Mouse (Mus musculus) forebrain, embryonic 10.5 days (tissue): ENCODE data around the gene Rpl18a. TPM values are rescaled to one million over a fixed set of nuclear protein-coding genes. Genes with fewer than 3 reads are reported as not detected.
A peak's percentile ranks its signal among the peaks of the same experiment; 100 is the strongest.
"Not testable (repeated sequence)": the region's sequence is repeated elsewhere in the genome, so short reads cannot be mapped to it uniquely, and the experiment has no call there.

Experiments
- DNase-seq: peaks from one replicate; pipeline ENCODE4 v3.0.0-alpha.2; 2017; ENCODE audit warnings: low spot score; ENCODE audit errors: extremely low spot score
- H3K27ac ChIP-seq: fragments of 300-500 bp; sonication (generic); 2 replicates; pipeline ENCODE4 v1.5.1; 2016; ENCODE audit warnings: mild to moderate bottlenecking
- H3K27me3 ChIP-seq: fragments of 300-500 bp; sonication (generic); 2 replicates; pipeline ENCODE4 v1.6.1; 2016; ENCODE audit warnings: mild to moderate bottlenecking; ENCODE audit not compliant: poor library complexity, severe bottlenecking
- H3K36me3 ChIP-seq: fragments of 300-500 bp; sonication (generic); replicated peaks from 2 replicates; pipeline ENCODE4 v1.6.1; 2016; ENCODE audit warnings: mild to moderate bottlenecking, moderate library complexity
- H3K4me1 ChIP-seq: fragments of 300-500 bp; sonication (generic); 2 replicates; pipeline ENCODE4 v1.6.1; 2016
- H3K4me3 ChIP-seq: fragments of 300-500 bp; sonication (generic); 2 replicates; pipeline ENCODE4 v1.5.1; 2016; ENCODE audit warnings: mild to moderate bottlenecking, moderate library complexity
- H3K9me3 ChIP-seq: fragments of 300-500 bp; sonication (generic); 2 replicates; pipeline ENCODE4 v1.6.1; 2016; ENCODE audit warnings: mild to moderate bottlenecking, moderate library complexity
- WGBS: fragments of 180-500 bp; shearing (Covaris S2); methylation state at CpG from one replicate; pipeline ENCODE4 v1.1.7; 2016; 5-methylcytosine and 5-hydroxymethylcytosine counted together
- polyA plus RNA-seq: library from polyadenylated mRNA; unstranded; fragments of >200 nt; fragmentation: Nextera tagmentation; extraction: Ambion mirVana; gene quantifications from 2 replicates; pipeline ENCODE4 v1.2.1, GENCODE M21; 2016

Gene Rpl18a
- polyA plus RNA-seq, 1 experiment from 2014 or later: 3,478 TPM

GRCm38 (mm10) chr8:70899226-70899625 is 2.0 kb upstream of the Rpl18a start:
- Histone ChIP-seq H3K9me3 (no peaks in the 10 kb centered on the region), H3K4me3 (no peak overlapping the region), H3K27me3 (peaks cover 20% of the 10 kb centered on the region), H3K4me1 (peaks cover 24% of the 10 kb centered on the region), H3K36me3 (peaks cover 22% of the 10 kb centered on the region), H3K27ac (no peak overlapping the region)
- DNase-seq: no peak
- WGBS: 87% methylated on average over 2 of the region's 2 CpGs

DNA sequence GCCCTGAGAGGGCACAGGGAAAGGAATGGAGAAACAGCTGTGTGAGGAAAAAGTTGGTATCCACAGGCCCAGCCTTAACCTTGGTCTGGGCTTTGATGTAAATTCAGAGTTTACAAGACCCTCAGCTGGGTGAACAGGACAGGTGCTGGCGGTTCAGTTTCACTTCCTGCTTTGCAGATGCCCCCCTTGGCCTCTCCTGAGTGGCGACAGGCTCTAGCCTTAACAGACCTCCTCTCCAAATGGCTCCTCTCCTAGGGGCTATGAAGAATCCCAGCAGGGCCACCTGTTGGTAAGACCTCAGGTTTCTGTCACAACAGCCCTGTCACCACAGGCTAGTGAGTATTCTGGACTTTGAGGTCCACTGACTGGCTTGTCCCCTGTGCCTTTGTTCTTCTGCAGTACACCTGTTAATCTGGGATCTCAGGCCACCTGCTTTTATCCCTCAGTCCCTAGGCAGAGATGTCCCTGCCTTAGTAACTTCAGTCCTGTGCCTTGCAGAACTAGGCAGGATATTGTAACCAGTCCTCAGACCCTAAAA is 1.5 kb upstream of the Rpl18a start:
- Histone ChIP-seq H3K27ac (peak overlapping the region; percentile 99), H3K4me3 (peak overlapping the region; percentile 93), H3K27me3 (peaks cover 22% of the 10 kb centered on the region), H3K36me3 (peaks cover 27% of the 10 kb centered on the region), H3K9me3 (no peaks in the 10 kb centered on the region), H3K4me1 (peaks cover 24% of the 10 kb centered on the region)
- WGBS: 56% methylated on average over 2 of the region's 2 CpGs
- no peak for DNase-seq

DNA sequence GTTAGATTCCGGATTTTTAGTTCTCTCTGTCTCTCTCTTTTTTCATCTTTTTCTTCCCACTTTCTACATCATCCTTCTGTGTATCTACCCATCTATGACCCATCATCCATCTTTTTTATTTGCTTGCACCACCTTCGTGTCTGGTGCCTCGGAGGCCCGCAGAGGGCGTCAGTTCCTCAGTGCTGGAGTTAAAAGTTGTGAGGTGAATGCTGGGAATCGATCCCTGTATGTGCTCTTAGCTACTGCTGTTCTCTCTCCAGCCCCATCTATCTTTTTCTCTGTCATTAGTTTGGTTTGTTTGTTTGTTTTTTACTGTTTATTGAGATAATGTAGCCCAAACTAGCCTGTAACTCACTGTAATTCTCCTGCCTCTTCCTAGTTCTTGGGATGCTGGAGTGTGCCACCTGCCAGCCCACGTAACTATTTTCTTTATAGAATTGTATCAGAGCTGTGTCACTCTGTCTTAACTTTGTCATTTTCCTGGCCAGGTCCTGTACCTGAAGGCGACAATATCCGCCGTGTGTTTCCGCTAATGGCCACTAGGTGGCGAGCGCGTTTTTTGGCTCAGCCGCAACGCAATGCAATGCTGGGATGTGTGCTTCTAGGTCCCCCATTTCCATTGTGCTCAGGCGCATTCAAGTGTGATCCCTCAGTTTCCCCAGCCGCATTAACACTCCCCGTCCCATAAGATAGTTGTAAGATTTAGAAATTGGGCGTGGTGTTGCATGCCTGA is 635 bp upstream of the Rpl18a start:
- H3K9me3 ChIP-seq: no peaks in the 10 kb centered on the region
- H3K4me3 ChIP-seq: peak overlapping the region; percentile 93
- under 1% methylated on average over 20 of the region's 20 CpGs for WGBS
- peak; percentile 83 for DNase-seq
- H3K36me3 ChIP-seq: peaks cover 36% of the 10 kb centered on the region
- H3K27ac ChIP-seq: peak overlapping the region; percentile 99
- peaks cover 27% of the 10 kb centered on the region for H3K4me1 ChIP-seq
- H3K27me3 ChIP-seq: peaks cover 29% of the 10 kb centered on the region

DNA sequence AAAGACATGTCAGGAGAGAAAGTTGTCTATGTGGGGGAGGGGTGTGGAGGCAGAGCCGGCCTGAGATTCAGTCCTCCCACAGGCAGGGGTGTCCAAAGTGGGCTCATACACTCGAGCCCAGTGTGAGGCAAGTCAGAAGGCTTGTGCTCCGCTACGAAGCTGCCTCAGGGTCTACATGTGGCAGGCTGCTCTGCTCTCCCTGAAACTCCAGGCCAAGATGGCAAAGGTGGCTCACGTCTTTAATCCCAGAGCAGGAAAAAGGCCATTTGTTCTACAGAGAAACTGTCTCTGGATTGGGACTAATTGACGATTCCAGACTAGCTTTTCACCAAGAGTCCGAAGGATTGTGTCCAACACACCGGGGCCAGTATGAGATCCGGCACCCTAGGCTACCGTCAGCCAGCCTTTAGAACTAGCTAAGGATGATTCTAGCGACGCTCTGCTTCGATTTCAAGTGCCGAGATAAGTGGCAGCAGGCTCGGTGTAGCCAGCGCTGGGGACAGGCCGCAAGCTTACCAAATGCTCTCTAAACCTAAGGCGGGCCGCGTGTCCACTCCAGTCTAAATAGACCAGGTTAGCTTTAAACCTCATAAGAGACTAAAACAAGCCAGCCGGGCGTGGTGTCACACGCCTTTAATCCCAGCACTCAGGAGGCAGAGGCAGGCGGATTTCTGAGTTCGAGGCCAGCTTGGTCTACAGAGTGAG is 744 bp downstream of the Rpl18a start:
- peaks cover 41% of the 10 kb centered on the region for H3K4me1 ChIP-seq
- peak overlapping the region; percentile 93 for H3K4me3 ChIP-seq
- 5% methylated on average over 25 of the region's 25 CpGs for WGBS
- peak overlapping the region; percentile 99 for H3K27ac ChIP-seq
- no peak for DNase-seq
- H3K9me3 ChIP-seq: no peaks in the 10 kb centered on the region
- H3K36me3 ChIP-seq: peaks cover 38% of the 10 kb centered on the region
- peaks cover 36% of the 10 kb centered on the region for H3K27me3 ChIP-seq

DNA sequence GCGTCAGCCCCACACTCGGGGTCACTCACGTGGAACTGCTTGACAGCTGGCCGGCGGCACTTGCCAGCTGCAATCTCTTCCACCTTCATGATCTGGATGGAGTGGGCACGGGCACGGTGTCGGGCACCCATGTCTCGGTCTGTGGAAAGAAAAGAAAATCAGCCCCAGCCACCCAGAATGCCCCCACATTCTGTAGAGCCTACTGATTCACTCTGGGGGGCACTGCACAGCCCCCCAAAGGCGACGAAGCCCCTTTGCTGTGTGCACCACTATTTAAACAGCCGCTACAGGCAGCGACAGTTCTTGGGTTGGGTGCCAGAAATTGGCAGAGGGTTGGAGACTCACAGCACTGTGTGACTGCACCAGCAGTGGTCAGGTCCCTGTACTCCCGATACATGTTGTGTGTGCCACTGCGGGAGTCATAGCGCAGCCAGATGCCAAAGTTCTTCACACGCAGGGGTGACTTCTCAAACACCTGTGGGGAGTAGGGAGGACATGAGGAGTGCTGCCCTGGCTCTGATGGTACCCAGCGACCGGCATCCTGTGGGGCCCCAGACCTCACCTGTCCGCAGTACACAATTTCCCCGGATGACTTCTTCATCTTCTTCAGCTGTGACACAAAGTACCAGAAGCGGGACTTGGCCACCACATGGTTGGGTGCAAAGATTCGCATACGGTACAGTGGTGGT is 1.5 kb downstream of the Rpl18a start:
- WGBS: 87% methylated on average over 24 of the region's 24 CpGs
- peaks cover 47% of the 10 kb centered on the region for H3K4me1 ChIP-seq
- H3K27me3 ChIP-seq: peaks cover 43% of the 10 kb centered on the region
- H3K27ac ChIP-seq: 0 out of 2 replicates have a peak overlapping the region, but pooled peaks have one; percentile 99
- H3K36me3 ChIP-seq: peaks cover 38% of the 10 kb centered on the region
- DNase-seq, H3K9me3 ChIP-seq: not testable (repeated sequence)
- H3K4me3 ChIP-seq: peak overlapping the region; percentile 93

DNA sequence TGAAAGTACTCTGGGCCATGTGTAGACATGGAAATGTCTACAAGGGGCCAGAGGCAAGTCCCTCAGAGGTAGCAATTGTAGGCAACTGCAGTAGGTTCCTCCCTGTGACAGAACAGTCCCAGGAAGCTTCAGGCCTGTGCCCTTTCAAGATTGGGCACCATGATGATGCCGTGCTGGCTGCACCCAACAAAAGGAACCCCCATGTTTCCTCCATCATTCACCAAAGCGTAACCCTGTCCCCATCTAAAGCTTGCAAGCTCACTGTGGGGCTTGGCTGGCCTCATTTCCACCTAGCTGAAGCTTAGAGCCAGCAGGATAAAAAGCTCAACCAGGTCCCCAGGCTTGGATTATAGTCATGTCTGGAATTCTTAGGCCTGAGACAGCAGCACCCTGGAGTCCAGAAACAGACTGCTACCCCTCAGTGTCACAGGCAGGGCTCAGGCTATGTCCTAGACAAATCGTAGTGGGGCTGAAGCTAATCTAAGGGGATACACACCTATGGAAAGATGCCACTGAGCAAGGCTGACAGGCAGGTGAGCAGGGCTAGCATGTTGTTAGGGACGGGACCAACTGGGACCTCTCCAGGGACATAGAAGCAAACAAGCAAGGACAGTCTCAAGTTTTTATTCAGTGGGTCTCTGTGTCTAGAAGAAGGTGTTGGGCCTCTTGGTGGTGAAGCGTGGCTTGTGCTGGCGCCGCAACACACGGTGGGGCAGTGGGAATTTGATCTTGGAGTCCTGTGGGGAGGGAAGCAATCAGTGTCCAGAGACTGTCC is 2.3 kb downstream of the Rpl18a start:
- no peak overlapping the region for H3K27ac ChIP-seq
- 91% methylated on average over 8 of the region's 8 CpGs for WGBS
- no peaks in the 10 kb centered on the region for H3K9me3 ChIP-seq
- DNase-seq: no peak
- H3K27me3 ChIP-seq: peaks cover 51% of the 10 kb centered on the region
- peaks cover 38% of the 10 kb centered on the region for H3K36me3 ChIP-seq
- peak overlapping the region; percentile 93 for H3K4me3 ChIP-seq
- peaks cover 47% of the 10 kb centered on the region for H3K4me1 ChIP-seq

DNA sequence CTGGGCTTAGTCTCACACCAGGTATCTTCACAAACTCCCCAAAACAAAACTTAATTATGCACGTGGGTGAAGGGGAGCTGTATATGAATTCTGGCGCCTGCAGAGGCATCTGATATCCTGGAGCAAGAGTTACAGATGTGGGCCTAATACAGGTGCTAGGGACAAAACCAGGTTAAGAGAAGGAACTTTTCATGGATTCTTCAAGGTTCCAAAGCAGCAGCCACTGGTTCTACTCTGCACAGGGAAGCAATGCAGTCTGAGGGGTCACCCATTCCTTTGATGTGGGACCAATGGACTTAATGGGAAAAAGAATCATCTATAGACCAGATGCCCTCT is 2.9 kb downstream of the Rpl18a start:
- DNase-seq: no peak
- H3K9me3 ChIP-seq: no peaks in the 10 kb centered on the region
- 68% methylated on average over 2 of the region's 2 CpGs for WGBS
- peaks cover 57% of the 10 kb centered on the region for H3K27me3 ChIP-seq
- peaks cover 47% of the 10 kb centered on the region for H3K4me1 ChIP-seq
- 0 out of 2 replicates have a peak overlapping the region, but pooled peaks have one; percentile 7 for H3K4me3 ChIP-seq
- no peak overlapping the region for H3K27ac ChIP-seq
- H3K36me3 ChIP-seq: peaks cover 38% of the 10 kb centered on the region

DNA sequence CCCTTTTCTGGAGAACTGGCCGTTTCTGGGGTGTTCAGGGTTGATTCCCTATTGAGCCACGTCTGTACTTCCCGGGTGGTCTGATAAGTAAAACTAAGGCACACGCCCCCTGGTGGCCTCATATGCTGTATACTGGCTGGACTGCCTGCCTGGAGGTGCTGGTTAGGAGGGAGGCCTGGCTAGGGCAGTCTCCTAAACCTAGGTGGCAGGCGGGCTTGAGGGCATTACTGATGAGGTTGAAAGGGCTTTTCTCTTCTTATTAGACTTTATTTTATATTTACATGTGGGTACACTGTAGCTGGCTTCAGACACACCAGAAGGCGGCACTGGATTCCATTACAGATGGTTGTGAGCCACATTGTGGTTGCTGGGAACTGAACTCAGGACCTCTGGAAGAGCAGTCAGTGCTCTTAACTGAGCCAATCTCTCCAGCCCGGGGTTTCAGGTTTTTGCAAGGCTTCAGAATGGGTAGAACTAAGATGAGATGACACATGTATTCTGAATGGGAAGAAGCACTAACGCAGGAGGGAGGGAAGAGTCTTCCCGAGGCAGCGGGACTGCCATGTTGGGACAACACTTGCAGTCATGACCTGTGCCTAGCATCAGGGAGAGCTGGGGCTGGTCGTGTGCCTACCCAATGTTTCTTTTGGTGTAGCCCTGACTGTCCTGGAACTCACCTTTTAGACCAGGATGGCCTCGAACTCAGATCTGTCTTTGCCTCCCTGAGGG is 3.4 kb downstream of the Rpl18a start:
- peak; percentile 86 for DNase-seq
- Histone ChIP-seq H3K27me3 (peaks cover 62% of the 10 kb centered on the region), H3K9me3 (no peaks in the 10 kb centered on the region), H3K4me3 (peak overlapping the region; percentile 43; the same call in 1 of the 2 replicates), H3K27ac (no peak overlapping the region), H3K36me3 (peaks cover 38% of the 10 kb centered on the region), H3K4me1 (peaks cover 46% of the 10 kb centered on the region)
- WGBS: 28% methylated on average over 12 of the region's 12 CpGs

DNA sequence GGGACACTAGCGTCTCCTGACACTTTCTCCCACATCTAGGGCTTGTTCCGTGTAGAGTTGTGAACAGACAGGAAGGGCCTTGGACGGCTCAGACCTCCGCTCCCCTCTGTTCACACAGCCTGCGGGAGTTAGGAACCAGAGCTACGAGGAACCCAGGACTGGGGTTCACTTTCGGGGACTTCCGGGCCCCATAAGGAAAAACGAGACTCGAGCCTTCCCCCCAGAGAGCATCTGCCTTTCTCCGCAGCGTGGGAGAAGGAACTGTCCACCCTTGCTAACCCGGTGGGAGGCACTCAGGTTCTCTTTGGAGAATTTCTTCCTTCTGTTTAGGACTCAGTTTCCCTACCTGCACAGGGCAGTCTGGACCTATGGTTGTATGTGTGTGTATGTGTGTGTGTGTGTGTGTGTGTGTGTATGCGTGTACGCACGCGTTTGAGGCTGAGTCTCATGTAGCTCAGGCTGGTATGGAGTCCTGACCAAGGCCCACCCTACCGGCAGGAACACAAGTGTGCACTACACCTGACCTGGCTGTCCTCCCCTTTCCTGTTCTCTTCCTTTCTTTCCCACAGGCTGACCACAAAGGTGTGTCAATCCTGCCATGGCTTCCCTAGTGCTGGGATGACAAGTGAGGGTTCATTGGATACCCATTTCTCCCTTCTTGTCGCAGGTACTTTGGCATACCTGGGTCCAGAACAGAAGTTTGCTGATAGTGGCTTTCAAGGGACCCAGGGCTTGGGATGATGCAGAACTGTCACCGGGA is 4.1 kb downstream of the Rpl18a start:
- Histone ChIP-seq H3K27ac (no peak overlapping the region), H3K4me1 (peaks cover 40% of the 10 kb centered on the region), H3K4me3 (peak overlapping the region; percentile 43), H3K36me3 (peaks cover 38% of the 10 kb centered on the region), H3K27me3 (peaks cover 70% of the 10 kb centered on the region), H3K9me3 (no peaks in the 10 kb centered on the region)
- DNase-seq: peak; percentile 53
- 31% methylated on average over 20 of the region's 20 CpGs for WGBS

GRCm38 (mm10) chr8:70892022-70892895 is 5.0 kb downstream of the Rpl18a start, which contains the start of gene Slc5a5:
Gene Slc5a5 (minus strand): TSS chr8:70892757.
- Histone ChIP-seq H3K36me3 (peaks cover 38% of the 10 kb centered on the region), H3K27me3 (peaks cover 78% of the 10 kb centered on the region), H3K9me3 (no peaks in the 10 kb centered on the region), H3K4me1 (peaks cover 48% of the 10 kb centered on the region), H3K4me3 (peak within 1 kb of the TSS; percentile 43), H3K27ac (peak within 1 kb of the TSS; percentile 35; the same call in 1 of the 2 replicates)
- 1% methylated on average over 80 of the region's 80 CpGs for WGBS
- DNase-seq: peak; percentile 53
